Mouse (Mus musculus) lung, adult 2 months (tissue): ENCODE results near the gene Prtg.

Experiments
- CTCF ChIP-seq: fragments of 200-500 bp; IDR thresholded peaks from 2 replicates; pipeline ENCODE4 v1.5.1; 2011; ENCODE audit warnings: mild to moderate bottlenecking, low read length, control low read depth; ENCODE audit not compliant: insufficient read depth
- POLR2A ChIP-seq: fragments of 200-500 bp; IDR thresholded peaks from 2 replicates; pipeline ENCODE4 v1.6.1; 2011; ENCODE audit warnings: low read depth, mild to moderate bottlenecking, control low read depth, low read length, borderline replicate concordance; ENCODE audit errors: extremely low read depth

GRCm38 (mm10) chr9:72809077-72809476, 2.4 kb downstream of the Prtg start:
- TF ChIP-seq POLR2A (no peak), CTCF (no peak)
